Mouse (Mus musculus): ENCODE results near the gene Tnfaip8l3. TPM values are rescaled to one million over a fixed set of nuclear protein-coding genes. Genes with fewer than 3 reads are reported as not detected.
"Not testable (repeated sequence)": the region's sequence is repeated elsewhere in the genome, so short reads cannot be mapped to it uniquely, and the experiment has no call there.

The Tnfaip8l3 gene
- total RNA-seq, 2 experiments from 2014 or later: not detected

DNA sequence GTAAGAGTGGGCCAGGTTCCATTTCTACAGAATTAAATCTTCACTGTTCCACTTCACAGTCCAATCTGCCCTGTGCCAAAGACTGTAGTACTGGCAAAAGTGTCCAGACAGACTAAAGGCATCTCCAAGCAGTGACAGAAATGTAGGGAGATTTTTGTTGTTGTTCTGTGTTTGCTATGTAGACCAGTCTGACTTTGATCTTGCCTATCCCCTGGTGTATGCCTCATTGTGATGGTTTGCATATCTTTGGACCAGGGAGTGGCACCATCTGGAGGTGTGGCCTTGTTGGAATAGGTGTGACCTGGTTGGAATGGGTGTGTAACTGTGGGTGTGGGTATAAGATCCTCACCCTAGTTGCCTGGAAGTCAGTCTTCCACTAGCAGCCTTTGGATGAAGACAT is 75.6 kb downstream of the Tnfaip8l3 start:
- intact Hi-C loops (cut with DNase I): loop anchor here (5.0 to 10.0 kb wide), 4 partner anchors 100 to 422 kb away; no protein-coding TSS in a partner anchor
- DNase-seq: not testable (repeated sequence)

DNA sequence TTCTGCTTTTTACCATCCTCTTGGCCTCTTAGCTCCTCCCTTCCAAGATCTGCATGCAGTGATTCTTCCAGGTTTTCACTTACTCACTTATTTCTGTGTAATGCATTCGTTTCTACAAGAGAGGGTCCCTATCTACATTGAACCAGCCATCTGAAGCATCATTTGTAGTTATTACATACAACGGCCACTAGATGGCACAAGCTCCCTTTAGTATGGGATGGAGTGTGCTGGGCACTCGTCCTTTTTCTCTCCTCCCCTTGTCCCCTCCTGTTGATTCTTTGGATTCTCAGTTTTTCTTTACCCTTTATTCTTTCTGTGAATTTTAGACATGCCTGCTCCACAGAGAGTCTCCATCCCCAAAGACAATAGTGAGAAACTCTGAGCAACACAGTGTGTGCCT is 77.3 kb downstream of the Tnfaip8l3 start:
- intact Hi-C loops (cut with DNase I): loop anchor here (5.0 to 10.0 kb wide), 4 partner anchors 99 to 424 kb away; no protein-coding TSS in a partner anchor
- no peak for DNase-seq

DNA sequence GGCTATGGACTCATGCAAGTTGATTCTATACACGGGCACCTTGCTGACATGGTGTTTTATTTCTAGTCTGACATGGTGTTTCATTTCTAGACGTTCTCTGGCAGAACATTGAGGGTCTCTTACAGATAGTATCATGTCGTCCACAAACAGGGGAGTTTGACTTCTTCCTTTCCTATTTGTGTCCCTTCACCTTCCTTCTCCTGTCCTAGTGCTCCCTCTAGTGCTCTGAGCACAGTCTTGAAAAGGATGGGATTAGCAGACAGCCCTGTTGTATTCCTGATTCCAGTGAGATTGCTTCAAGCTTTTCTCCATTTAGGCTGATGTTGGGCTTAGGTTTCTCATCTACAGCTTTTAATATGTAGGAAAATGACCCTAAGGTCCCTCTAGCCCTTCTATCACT is 81.2 kb downstream of the Tnfaip8l3 start:
- intact Hi-C loops (cut with DNase I): loop anchor here (2.0 kb wide), 1 partner anchor 158 kb away; no protein-coding TSS in a partner anchor
- DNase-seq: no peak

DNA sequence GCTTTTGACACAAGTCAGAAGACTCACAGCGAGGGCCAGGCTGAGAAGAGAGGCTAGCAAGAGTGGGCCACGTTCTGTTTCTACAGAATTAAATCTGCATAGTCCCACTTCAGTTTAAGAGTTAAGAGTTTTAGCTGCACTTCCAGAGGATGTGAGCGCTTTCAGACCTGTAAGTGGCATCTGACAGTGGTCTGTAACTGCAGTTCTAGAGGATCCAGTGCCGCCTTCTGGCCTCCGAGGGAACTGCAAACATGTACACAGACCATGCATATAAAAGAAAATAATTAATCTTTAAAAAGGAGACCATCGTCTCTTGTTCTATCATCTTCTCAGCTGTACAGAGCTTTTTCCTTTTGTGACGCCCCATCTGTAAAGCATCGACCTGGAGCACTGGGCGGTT is 83.3 kb downstream of the Tnfaip8l3 start:
- intact Hi-C loops (cut with DNase I): no loop called here
- DNase-seq: no peak

DNA sequence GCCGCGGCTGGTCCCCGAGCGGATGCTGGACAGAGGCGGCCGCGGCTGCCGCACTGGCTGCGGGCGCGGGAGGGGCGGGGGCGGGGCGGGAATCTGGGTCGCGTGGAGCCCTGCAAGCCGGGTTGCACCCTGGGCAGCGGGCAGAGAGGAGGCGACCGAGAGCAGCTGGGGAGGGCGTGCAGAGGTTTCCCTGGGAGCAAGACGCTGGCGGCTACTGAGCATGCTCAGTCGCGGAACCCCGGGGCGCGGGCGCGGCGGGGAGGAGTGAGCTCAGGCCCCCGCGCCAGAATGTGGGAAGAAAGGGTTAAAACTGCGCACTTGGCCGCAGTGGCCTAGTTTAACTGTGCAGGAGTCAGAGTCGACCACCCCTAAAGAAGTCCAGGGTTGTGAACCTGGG is 93.1 kb downstream of the Tnfaip8l3 start, which contains the start of gene Elmod1:
TSS of gene Elmod1 (minus strand) at position 180 of the 397 bp plus-strand sequence.
- intact Hi-C loops (cut with DNase I): no loop called here

DNA sequence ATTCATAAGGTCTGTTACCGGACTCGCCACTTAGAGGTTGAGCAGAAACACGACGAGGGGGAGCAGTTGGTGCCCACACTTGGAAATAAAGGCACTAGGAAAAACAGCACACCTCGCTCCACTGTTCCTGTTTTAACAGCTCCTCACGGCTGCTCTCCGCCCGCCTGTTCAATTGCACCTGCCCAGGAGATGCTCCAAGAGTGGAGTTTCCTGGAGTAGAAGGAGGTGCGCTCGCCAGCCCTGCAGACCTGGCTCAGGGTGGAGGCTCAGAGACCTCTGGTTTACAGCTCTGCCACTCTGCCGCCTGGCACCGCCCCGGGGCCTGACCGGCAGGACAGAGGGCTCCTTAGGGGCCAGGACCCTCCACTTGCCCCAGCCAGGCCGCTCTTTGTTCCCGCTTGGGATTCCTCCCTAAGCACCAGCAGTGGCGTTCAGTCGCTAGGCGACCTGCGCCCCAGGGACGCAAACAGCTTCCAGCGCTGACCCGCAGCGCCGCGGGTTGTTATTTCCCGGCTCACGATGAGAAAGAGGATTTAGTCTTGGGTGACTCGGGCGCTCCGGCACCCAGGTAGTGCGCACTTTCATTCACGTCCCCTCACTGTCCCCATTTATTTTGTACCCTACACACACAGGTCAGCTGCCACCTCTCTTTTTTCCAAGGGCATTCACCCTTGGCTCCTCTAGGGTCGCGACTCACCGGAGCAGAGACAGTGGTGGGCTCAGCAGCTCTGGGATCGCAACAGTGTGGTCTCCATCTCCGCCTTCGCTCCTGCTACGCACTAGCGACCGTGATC is 93.7 kb downstream of the Tnfaip8l3 start:
- intact Hi-C loops (cut with DNase I): no loop called here
- no peak for DNase-seq

More for the DNA sequence above, 93.1 kb downstream of the Tnfaip8l3 start, which contains the start of gene Elmod1:
- no peak for DNase-seq

DNA sequence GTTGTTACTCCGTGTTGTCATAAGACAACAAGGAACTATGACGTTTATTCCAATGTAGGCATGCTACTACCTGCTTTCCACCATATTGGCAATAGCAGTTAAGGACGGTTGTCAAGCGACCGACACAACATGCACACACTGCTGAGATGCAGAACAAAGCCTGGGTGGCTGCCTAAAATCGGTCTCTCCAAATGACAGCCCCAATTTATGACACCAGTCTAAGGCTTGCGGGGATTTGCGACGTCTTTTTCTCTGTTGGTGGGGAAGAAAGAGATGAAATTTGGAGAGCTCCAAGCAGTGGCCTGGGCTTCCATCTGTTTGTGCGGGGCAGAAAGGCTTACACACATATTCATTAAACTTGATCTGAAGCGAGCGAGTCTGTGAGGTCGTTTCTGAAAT is 94.3 kb downstream of the Tnfaip8l3 start:
- intact Hi-C loops (cut with DNase I): no loop called here
- DNase-seq: no peak

Other genes starting within 250 kb of the Tnfaip8l3 start
- gene Sln, start 218.2 kb downstream of the Tnfaip8l3 start, total RNA-seq (2021): 1 to 10 TPM in 1 of 2 experiments, not detected in 1; 2.7 TPM
- gene Elmod1, start 93.1 kb downstream of the Tnfaip8l3 start, total RNA-seq (2021): not detected
- gene Cyp19a1, start 199.7 kb upstream of the Tnfaip8l3 start, total RNA-seq (2021): not detected
- under 1 TPM; 0.36 to 0.72 TPM for gene Gldn, start 218.1 kb upstream of the Tnfaip8l3 start, total RNA-seq (2021)